Mouse (Mus musculus): ENCODE results near the gene Ttc24.

Ttc24 gene

DNA sequence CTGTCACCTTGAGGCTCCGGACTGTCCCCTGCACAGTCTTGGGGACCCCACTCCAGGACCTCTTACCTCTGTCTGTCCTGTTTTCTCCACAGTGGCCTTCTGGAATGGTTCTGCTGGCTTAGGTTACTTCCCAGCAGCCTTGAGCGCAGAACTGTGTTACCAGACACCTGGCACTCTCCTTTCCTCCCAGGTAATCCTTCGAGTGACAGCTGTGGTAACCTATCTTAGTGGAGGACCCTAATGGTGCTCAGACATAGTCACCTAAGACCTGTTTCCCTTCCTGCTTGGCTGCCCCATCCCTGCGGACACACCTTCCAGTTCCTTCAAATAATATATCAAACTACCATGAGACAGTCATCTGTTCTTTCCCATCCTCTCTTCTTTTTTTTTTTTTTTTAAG, at the start of gene Ttc24:
Gene Ttc24 (minus strand): TSS at position 101 of the 400 bp plus-strand sequence.
- DNase-seq (ENCODE audit: low read depth, low spot score) = no peak

DNA sequence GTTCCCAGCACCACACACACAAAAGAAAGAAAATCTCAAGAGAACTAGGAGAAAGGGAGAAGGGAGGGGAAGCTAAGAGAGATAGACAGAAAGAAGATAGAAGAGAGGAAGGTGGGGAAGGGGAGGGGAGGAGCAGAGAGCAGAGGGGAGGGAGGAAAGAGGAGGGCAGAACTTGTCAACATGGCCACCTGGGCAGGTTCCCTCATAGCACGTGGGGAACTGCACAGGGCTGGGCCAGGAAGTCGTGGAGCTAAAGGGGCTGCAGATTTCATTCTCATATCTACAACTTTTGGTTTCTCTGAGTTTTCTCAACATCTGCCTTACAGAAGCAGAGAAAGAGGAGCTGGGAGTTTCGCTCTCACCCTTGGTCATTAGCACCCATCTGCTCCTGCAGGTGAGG, 49.5 kb upstream of the Ttc24 start:
- no peak for DNase-seq (ENCODE audit: low read depth, low spot score)

DNA sequence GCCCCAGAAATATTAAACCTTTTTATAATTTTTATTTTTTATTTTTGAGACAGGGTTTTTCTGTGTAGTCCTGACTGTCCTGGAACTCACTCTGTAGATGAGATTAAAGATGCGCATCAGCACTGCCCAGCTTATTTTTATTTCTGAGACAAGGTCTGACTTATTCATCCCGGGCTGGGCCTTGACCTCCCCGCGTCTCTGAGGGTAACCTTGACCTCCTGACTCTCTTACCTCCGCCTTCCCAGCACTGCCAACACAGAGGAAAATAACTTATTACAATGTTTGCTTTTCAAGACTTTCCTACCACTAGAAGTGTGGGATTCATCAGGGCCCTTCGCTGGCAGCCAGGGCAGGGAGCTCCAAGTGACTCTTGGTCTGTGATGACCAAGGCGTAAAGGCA, 48.1 kb upstream of the Ttc24 start:
- DNase-seq (ENCODE audit: low read depth, low spot score) = no peak

DNA sequence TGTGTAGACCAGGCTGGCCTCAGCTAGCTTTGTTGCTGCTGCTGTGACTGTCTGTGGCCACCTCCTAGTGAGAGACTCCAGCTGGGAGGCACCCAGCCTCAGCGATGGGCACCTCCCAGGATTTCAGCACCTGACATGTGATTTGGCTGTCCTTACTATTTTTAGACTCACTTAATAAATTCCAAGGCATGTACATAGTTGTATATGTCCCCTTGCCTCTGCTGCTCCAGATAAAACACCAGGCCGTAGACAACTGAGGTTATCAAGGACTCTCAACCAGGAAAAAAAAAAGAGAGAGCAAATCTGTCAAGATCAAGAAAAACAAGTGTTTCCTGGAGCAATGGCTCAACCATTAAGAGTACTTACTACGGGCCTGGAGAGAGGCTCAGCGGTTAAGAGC, 47.1 kb upstream of the Ttc24 start:
- no peak for DNase-seq (ENCODE audit: low read depth, low spot score)

DNA sequence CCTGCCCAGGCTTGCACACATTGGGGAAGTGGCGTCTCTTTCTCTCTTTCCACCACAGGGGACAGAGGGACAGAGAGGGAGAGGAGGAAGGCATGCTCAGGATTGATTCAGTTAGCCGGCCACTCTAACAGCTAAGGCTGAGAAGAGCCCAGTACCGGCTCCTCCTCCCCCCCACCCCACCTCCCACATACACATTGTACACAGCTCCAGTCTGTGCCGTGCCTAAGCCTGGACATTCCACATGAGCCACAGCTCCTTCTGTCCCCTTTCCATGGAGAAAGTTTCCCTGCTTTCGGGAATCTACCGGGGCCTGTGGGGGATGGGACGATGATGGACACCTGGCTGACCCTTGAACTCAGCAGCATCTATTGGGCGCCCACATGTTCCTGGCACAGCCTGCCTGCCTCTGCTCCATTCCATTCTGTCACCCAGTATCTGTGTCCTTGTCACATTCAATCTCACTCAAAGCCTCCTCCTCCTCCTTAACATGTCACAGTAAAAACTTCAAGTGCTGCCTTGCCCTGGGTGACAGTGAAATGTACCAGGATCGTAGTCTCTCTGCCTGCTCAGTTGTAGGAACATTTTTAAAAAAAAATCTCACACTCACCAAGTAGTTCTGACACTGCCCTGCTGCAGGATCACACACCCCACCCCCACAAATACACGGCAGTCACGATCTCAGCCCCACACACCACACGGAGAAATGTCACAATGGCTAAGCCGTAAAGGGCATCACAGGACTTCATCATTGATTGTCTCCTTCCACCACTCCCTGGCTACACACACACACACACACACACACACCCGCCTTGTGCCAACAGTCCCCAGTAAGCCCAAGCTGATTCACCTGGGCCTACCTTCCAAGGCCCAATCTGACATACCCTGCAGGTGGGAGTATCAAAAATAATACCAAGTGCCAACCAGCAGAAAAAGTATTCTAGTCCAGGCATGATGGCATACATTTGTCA, 43.3 kb upstream of the Ttc24 start:
- no peak for DNase-seq (ENCODE audit: low read depth, low spot score)

DNA sequence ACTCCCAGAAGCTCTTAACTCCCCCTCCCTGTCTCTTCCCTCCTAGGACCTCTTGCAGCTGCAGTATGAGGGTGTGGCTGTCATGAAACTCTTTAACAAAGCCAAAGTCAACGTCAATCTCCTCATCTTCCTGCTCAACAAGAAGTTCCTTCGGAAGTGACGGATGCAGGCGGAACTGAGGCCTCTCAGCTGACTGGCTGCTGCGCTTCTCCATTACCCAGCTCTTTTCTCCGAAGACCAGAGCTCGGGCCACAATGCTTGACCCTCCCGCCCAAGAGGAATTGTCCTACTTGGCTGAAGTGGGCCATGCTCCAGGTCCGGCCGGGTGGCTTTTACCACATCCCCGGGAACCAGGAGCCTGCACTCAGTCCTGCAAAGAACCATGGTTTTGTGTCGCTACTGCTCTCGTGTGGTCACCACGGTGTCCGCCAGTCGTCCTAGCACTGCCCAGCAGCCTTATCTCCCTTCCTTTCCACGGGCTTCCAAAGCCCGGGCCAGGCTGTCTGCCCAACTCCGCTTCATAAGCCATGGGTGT, 42.1 kb upstream of the Ttc24 start:
- no peak for DNase-seq (ENCODE audit: low read depth, low spot score)

DNA sequence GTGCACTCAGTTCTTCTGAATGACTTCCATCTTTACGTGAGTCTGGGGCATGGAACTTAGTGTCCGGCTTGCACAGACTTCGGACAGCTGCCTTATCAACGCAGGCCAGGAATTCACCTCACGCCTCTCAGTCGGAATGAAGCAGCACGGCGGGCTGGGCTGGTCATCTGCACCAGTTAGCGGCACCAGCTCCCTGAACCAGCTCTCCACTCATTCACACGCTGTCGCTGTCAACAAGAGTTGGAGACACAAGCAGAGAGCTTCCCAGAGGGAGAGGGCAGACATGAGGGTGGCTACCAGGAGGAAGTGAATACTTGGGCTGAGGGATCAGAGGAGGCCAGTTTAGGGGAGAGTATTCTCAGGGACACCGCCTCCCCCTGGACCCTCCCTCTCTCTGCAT, 36.3 kb upstream of the Ttc24 start:
- no peak for DNase-seq (ENCODE audit: low read depth, low spot score)

DNA sequence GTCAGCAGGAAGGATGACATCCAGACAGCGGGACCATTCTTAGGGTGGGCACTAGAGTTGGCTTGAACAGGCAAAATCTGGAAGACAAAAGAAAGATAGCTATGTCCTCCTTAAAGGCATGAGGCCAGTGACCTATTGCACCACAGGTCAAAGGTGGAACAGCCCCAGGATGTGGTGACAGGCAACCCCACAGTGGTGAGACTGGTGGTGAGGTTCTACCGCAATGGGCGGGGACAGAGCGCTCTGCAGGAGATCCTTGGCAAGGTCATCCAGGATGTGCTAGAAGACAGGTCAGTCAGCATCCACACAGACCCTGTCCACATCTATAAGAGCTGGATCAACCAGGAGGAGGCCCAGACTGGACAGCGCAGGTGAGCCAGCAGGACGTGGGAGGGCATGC, 31.0 kb upstream of the Ttc24 start:
- DNase-seq (ENCODE audit: low read depth, low spot score) = no peak

DNA sequence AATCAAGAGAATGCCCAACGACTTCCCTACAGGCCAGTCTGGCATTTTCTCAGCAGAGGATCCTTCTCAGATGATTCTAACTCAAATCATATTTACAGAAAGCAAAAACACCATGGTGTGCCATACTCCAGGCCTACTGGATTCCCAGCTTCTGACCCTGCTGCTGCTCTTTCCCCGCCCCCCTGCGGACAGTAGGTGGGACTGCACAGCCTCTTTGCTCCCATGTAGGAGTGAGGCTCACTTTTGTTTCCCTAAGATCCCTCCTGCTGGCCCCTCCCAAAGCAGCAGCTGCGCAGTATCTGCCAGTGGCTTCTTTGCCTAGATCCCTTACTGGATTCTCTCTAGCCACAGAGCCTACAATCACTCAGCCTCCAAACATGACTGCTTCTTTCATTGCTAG, 28.0 kb upstream of the Ttc24 start:
- no peak for DNase-seq (ENCODE audit: low read depth, low spot score)

DNA sequence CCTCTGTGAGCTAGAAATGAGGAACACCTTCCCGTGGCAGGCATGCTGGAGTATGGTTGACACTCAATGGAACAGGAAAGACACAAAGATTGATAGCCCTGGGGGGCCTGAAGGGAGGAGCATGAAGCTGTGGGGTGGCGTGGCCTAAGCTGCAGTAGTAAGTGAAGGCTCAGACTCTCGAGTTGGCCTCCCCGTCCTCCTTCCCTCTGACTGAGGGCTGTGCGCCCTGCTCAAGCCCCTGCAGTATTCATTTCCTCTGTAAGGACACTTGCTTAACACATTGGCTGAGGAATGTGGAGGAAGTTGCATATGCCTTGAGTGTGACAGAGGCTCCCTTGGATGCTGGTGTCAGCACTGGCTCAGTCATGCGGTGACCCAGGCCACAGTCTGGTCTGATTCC, 24.5 kb upstream of the Ttc24 start:
- no peak for DNase-seq (ENCODE audit: low read depth, low spot score)

DNA sequence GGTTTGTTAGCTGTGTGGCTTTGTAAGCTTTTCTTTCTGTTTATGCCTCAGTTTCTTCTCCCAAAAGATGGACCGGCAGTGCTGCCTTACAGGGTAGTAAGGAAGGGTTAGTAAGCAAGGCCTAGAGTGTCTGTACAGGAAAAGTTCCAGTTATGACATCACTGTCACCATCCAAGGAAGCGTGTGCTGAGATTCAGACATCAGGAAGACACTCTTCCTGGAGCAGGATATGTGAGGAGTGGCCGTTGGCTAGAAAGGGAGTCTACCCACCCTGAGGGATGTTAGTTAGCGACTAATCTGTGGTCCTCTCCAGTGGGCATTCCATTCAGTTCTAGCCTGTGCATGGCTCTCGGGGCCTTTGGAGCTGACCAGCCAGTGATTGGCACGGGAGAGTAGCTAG, 24.1 kb upstream of the Ttc24 start:
- no peak for DNase-seq (ENCODE audit: low read depth, low spot score)

DNA sequence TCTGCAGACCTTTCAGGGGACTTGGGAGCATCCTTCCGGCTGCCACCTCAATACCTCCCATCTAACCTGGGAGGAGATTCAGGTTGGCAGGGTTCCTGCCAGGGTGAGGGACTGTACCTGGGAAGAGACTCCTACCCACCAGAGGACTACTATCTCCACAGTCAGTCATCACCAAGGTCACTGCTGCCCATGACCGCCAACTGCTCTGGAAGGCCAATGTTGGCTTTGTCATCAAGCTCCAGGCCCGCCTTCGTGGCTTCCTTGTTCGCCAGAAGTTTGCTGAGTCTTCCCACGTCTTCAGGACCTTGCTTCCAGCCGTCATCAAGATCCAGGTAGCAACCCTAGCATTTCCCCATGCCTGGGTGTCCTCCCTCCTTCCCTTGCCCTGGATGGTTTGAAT, 23.6 kb upstream of the Ttc24 start:
- no peak for DNase-seq (ENCODE audit: low read depth, low spot score)

DNA sequence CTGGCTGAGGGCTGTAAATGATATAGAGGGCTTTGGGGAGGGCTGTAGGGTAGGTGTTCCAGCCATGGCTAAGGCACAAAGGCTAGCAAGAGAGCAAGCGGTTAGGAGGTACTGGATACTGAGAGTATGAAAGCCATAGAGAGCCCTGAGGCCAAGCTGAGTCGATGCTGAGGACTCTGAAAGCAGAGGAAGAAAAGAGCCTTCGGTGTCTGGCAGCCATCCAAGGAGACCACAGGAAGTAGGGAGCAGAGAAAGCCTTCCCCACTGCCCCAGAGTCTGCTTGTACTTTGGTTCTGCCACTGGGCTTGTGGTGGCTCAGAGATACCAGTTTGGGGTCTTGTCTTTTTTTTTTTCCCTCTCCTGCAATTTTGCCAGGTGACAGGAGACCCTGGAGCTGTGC, 22.1 kb upstream of the Ttc24 start:
- no peak for DNase-seq (ENCODE audit: low read depth, low spot score)

DNA sequence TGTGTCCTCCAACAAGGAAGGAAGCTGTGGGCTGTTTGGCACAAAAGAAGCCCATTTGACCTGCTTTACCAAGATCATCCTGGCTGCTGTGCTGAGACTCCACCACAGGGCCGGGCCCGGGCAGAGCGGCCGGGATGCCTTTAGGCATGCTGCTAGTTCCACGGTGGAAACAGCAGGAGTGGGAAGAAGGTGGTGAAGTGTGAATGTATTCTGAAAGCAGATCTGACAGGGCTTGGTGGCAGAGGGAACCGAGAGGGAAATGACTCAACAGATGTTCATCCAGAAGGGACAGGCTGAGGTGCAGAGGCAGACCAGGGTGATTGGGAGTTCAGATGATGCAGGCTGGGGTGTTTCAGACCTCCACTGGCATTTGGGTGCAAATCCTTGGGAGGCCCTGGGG, 19.6 kb upstream of the Ttc24 start:
- no peak for DNase-seq (ENCODE audit: low read depth, low spot score)

DNA sequence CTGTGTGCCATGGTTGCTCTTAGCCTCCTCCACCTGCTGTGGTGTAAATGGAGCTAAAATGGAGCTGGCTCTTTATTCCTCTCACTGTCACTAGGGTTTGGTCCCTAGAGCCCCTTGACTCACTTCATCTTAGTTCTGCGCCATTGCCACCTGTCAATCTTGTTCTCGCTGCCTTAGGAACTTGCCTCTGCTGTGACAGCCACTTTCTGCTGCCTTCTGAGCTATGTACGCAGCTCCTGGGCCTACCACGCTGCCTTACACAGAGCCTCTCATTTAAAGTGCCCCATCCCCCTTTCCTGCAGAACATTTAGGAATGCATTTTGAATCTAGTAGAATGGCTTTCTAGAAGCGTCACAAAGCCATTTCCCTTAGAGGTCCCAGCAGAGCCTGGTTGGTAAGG, 16.0 kb upstream of the Ttc24 start:
- no peak for DNase-seq (ENCODE audit: low read depth, low spot score)

DNA sequence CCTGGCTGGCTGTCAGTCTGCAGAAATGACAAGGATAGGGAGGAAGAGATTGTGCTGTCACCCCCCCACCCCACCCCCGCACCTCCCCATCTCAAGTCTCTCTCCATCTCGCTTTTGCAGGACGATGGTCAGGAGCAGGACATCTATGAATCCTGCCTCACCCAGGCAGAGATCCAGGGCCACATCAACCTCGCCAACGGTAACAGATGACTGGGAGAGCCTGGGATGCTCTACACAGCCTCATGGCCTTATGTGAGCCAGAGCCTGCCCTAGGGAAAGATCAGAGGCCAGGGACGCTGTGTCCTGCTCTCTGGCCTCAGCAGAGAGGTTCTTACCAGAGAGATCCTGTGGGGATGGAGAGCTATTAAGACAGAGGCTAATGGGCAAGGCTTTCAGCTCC, 12.5 kb upstream of the Ttc24 start:
- DNase-seq (ENCODE audit: low read depth, low spot score) = no peak

DNA sequence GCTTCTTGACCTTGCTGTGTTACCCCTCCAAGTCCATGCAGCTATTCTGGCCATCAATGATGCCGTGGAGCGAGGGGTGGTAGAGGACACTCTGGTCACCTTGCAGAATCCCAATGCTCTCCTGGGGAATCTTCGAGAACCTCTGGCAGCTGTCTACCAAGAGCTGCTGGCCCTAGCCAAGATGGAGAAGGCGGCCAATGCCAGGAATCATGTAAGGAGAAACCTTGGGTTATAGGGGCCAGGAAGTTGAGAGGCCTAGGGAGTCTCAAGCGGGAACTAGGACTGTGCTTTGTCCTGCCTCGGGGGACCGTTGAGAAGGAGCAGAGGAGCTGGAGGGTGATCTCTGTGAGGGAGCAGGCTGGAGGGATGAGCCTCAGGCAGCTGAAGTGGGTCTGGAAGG, 12.0 kb upstream of the Ttc24 start:
- no peak for DNase-seq (ENCODE audit: low read depth, low spot score)

DNA sequence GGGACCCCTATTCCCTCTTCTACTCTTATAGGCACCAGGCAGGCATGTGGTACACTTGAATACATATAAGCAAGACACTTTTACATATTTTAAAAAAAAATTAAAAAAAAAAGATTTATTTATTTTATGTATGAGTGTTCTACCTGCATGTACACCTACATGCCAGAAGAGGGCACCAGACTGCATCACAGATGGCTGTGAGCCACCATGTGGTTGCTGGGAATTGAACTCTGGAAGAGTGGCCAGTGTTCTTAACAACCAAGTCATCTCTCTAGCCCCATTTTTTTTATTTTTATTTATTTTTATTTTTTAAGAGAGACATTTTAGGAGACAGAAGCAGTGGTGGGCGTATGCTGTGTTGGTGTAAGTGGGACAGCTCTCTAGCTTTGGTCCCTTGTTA, 9.6 kb upstream of the Ttc24 start:
- DNase-seq (ENCODE audit: low read depth, low spot score) = peak; percentile 49

DNA sequence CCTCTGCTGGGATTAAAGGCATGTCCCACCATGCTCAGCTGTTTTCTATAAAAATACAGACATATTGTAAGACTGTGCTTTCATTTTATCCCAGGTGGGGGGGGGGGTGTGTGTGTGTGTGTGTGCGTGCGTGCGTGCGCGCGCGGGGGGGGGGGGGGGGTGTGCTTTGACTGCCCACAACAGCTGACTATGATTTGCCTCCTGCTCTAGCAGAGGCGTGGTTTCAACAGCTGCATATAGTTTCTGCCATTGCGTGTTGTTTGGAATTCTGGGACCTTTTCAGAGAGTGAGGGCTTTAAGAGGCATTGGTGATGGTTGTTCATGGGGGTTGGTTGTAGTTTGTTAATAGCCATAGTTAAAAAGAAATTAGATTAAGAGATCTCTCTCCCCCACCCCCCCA, 7.4 kb upstream of the Ttc24 start:
- DNase-seq (ENCODE audit: low read depth, low spot score) = no peak

DNA sequence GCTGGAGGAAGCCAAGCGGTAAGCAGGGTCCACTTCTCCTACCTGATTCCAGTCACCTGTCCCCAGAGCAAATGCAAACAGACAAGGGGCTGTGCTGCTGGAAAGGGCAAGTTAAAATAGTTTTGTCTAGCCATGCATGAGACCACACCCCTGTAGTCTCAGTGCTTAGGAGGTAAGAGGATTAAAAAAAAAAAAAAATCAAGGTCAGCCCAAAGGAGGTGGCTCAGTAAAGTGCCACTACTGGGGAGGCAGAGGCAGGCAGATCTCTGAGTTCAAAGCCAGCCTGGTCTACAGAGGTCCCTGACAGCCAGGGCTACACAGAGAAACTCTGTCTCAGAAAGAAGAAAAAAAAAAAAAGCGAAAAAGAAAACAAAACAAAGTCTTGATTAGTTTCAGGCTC, 5.9 kb upstream of the Ttc24 start:
- DNase-seq (ENCODE audit: low read depth, low spot score) = no peak

DNA sequence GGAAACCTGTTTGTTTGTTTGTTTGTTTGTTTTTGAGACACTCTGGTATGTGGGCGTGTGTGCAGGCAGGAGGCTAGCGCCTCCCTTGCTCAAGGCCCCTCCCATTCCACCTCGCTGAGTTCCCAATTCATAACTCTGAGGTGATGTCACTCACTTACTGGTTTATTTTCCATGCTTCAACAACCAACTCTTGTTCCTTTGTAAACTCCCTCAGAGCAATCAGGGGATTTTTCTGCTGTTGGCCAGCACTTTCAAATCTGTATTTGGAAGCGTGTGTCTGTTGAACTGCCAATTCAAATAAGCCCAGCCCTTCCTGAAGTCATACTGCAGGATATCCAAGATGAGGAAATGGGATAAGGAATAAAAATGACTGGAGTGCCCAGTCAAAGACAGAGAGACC, 4.6 kb upstream of the Ttc24 start:
- no peak for DNase-seq (ENCODE audit: low read depth, low spot score)

DNA sequence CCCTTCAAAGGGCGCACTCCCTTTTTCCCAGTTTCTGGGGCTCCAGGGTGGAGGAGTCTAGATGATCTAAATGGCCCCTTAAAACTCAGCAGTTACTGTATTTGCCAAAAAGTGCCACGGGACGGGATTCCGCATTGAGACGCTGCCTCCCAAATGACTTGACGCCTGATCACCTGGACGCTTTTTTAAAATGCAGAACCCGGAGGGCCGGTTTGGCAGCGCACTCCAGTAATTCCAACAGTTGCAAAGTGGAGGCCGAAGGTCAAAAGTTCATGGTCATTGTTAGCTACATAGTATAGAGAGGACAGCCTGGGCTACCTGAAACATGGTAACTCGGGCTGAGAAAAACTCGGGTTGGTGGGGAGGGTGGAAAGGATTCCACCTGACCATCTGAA, 4.1 kb upstream of the Ttc24 start:
- no peak for DNase-seq (ENCODE audit: low read depth, low spot score)

Measured in mesoderm, embryonic 11.5 days (tissue).